Mouse (Mus musculus) Patski (cell line): Measurements from ENCODE around the gene Slfnl1. TPM values are rescaled to one million over a fixed set of nuclear protein-coding genes. Genes with fewer than 3 reads are reported as not detected.

ENCODE experiments used
- ATAC-seq: fragments of 100-300 bp; one replicate; pipeline ENCODE4 v1.8.0; 2021
- CTCF ChIA-PET: fragments of 350-600 bp; sonication (Branson Sonifier 250); formaldehyde crosslinking; loops from one replicate; lab custom pipeline; 2022; ENCODE audit warnings: inconsistent platforms; lab: Charles Lee
- POLR2A ChIA-PET: fragments of 350-600 bp; sonication (Branson Sonifier 250); formaldehyde crosslinking; loops from one replicate; lab custom pipeline; 2022; ENCODE audit warnings: antibody characterized with exemption, inconsistent platforms; lab: Charles Lee
- DNase-seq: peaks from one replicate; pipeline ENCODE4 v3.0.0-alpha.2; 2011; ENCODE audit warnings: low read depth, low spot score
- H3K27me3 ChIP-seq: fragments of 371-371 bp; one replicate; pipeline ENCODE4 v1.5.1; 2021
- CTCF ChIP-seq: fragments of 100-300 bp; IDR thresholded peaks from one replicate; pipeline ENCODE4 v1.5.1; 2021
- in situ Hi-C: fragments of 300-500 bp; cut with MboI; formaldehyde crosslinking; loops from 3 replicates; pipeline ENCODE4 v1.11.1; 2018; ENCODE audit warnings: low pct_unique_long_range_greater_than_20kb, mixed read lengths
- polyA plus RNA-seq: library from polyadenylated mRNA; unstranded; gene quantifications from one replicate; pipeline ENCODE4 v1.2.3, GENCODE M21; 2021

Gene Slfnl1
- polyA plus RNA-seq, 1 experiment from 2014 or later, result 0.64 TPM

GRCm38 (mm10) chr4:120571691-120572090 lies 39.7 kb downstream of the Slfnl1 start:
- no peak for TF ChIP-seq CTCF
- in situ Hi-C loops, result no loop called here
- no peak for ATAC-seq
- no peaks in the 10 kb centered on the region for H3K27me3 ChIP-seq
- ChIA-PET POLR2A (interaction anchor here (0.9 kb wide), 1 partner anchor 27 kb away, joined by 3 read pairs; no protein-coding TSS in a partner anchor), CTCF (interaction anchor here (1.1 kb wide), 1 partner anchor 18 kb away, joined by 3 read pairs; no protein-coding TSS in a partner anchor)
- no peak for DNase-seq

- TF ChIP-seq CTCF, result no peak
- no peaks in the 10 kb centered on the region for H3K27me3 ChIP-seq
- POLR2A ChIA-PET, result no interaction called here
- CTCF ChIA-PET, result interaction anchor here (1.2 kb wide), 1 partner anchor 9 kb away, joined by 4 read pairs; no protein-coding TSS in a partner anchor
- DNase-seq (no peak), ATAC-seq (no peak)
- in situ Hi-C loops, result loop anchor here (5.0 kb wide), 1 partner anchor 171 kb away; no protein-coding TSS in a partner anchor
These were observed 48.9 kb downstream of the Slfnl1 start for GRCm38 (mm10) chr4:120580894-120581293.

GRCm38 (mm10) chr4:120581711-120582110 lies 49.7 kb downstream of the Slfnl1 start:
- no peak for TF ChIP-seq CTCF
- DNase-seq, result no peak
- in situ Hi-C loops, result loop anchor here (5.0 kb wide), 1 partner anchor 171 kb away; no protein-coding TSS in a partner anchor
- no peaks in the 10 kb centered on the region for H3K27me3 ChIP-seq
- ChIA-PET CTCF (no interaction called here), POLR2A (no interaction called here)
- no peak for ATAC-seq

Other genes starting within 250 kb of the Slfnl1 start
- 0.81 TPM for gene Foxo6, start 244.9 kb upstream of the Slfnl1 start, polyA plus RNA-seq
- 39.8 TPM for gene Scmh1, start 127.0 kb upstream of the Slfnl1 start, polyA plus RNA-seq
- 130 TPM for gene Ctps, start 38.0 kb downstream of the Slfnl1 start, polyA plus RNA-seq
- gene Gm8439, start 56.5 kb downstream of the Slfnl1 start, polyA plus RNA-seq, result not detected
- gene Cited4, start 134.3 kb downstream of the Slfnl1 start, polyA plus RNA-seq, result 0.10 TPM
- gene Kcnq4, start 216.4 kb downstream of the Slfnl1 start, polyA plus RNA-seq, result 0.12 TPM